Mouse (Mus musculus): Measurements from ENCODE around the gene Gm28635. TPM values are rescaled to one million over a fixed set of nuclear protein-coding genes. Genes with fewer than 3 reads are reported as not detected.

Gm28635 gene
- polyA plus RNA-seq, 1 experiment from 2014 or later: not detected

DNA sequence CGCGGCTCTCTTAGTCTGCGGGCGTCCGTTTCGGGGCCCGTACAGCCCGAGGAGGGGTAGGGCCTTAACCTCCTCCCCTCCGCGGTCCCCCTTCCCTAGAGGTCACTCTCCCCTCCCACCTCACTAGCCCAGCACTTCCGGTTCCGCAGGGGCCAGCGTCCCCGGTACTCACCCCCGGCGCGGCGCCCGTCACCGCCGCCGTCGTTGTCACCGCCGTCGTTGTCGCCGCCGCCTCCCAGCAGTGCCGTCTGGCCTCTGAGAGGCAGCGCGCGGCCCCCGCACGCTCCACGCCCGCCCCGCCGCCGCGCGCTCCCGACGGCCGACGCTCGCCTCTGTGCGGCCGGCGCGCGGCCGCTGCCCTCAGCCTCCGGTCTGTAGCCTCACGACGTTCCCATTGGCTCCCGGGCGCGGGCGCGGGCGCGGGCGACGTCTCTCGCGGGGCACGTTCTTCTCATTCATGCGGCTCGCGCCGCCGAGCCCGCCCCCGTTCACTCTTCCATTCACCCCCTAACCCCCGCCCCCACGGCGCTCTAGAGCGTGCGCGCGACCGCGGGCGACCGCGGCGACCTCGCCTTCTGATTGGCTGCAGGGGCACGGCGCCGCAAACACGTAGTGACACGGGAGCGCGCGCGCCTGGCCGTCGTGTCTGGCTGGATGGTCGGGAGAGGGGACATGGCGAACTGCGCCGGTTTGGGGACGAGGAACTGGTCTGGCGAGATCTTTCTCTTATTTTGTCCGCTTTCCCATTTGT is 37.1 kb upstream of the Gm28635 start, which contains the start of gene Zdhhc5:
TSS of gene Zdhhc5 (minus strand) at position 370 of the 751 bp plus-strand sequence.
- Histone ChIP-seq H3K27me3 (no peaks in the 10 kb centered on the region), H3K27ac (peak within 1 kb of the TSS; percentile 96), H3K9ac (peak within 1 kb of the TSS; percentile 99), H3K36me3 (peaks cover 10% of the 10 kb centered on the region), H3K9me3 (no peaks in the 10 kb centered on the region), H3K4me3 (peak within 1 kb of the TSS; percentile 93), H3K4me2 (peak within 1 kb of the TSS; percentile 68), H3K4me1 (peaks cover 13% of the 10 kb centered on the region)
- 1% methylated on average over 106 of the region's 107 CpGs for WGBS
- peak; percentile 96 for ATAC-seq (ENCODE audit: insufficient number of reproducible peaks, insufficient read depth, low FRiP score, low TSS enrichment, low read depth)

DNA sequence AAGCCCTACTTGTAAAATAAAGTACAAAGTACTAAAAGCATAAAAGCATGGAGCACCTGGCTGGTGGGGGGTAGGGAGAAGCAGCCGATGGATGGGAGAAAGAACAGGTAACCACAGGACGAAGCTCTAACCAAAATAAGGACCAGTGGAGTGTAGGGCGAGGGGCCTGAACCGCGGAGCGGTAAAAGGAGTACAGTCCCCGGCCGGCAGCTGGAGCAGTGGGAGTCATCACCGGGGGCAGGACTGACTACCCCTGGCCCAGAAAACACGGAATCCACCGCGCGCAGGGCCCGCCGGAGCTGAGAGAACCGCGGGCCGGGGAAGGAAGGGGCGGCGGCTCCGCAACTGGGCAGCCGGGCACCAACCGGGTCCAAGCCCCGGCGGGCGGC is 36.6 kb upstream of the Gm28635 start:
- H3K27ac ChIP-seq: peak overlapping the region; percentile 96
- peak overlapping the region; percentile 68 for H3K4me2 ChIP-seq
- no peak; the same call in 1 of the 2 replicates for ATAC-seq (ENCODE audit: insufficient number of reproducible peaks, insufficient read depth, low FRiP score, low TSS enrichment, low read depth)
- H3K27me3 ChIP-seq: no peaks in the 10 kb centered on the region
- H3K36me3 ChIP-seq: peaks cover 15% of the 10 kb centered on the region
- peak overlapping the region; percentile 93 for H3K4me3 ChIP-seq
- H3K9ac ChIP-seq: peak overlapping the region; percentile 99
- H3K9me3 ChIP-seq: no peaks in the 10 kb centered on the region
- peaks cover 13% of the 10 kb centered on the region for H3K4me1 ChIP-seq
- WGBS: under 1% methylated on average over 26 of the region's 26 CpGs

DNA sequence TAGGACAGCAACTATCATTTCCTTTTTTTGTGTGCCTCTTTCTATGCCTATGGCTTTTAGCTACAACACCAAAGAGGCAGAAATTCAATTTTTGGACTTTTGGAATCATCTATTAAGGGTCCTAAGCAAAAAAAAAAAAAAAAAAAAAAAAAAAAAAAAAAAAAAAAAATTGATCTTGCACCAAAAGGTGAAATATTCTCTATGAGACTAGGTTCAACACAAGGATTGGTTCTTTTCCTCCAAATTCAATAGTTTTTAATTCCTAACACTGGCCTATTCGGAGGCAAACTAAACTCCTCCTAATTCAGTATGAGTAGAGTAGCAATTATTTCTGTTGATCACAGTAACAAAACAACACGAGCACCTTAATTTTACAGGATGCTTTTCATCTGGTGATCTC is 34.1 kb upstream of the Gm28635 start:
- Histone ChIP-seq H3K4me1 (peaks cover 24% of the 10 kb centered on the region), H3K9ac (no peak overlapping the region), H3K9me3 (no peaks in the 10 kb centered on the region), H3K27ac (no peak overlapping the region), H3K4me3 (no peak overlapping the region), H3K4me2 (no peak overlapping the region), H3K27me3 (no peaks in the 10 kb centered on the region), H3K36me3 (peaks cover 37% of the 10 kb centered on the region)
- 87% methylated on average over 2 of the region's 2 CpGs for WGBS
- ATAC-seq (ENCODE audit: insufficient number of reproducible peaks, insufficient read depth, low FRiP score, low TSS enrichment, low read depth): no peak

DNA sequence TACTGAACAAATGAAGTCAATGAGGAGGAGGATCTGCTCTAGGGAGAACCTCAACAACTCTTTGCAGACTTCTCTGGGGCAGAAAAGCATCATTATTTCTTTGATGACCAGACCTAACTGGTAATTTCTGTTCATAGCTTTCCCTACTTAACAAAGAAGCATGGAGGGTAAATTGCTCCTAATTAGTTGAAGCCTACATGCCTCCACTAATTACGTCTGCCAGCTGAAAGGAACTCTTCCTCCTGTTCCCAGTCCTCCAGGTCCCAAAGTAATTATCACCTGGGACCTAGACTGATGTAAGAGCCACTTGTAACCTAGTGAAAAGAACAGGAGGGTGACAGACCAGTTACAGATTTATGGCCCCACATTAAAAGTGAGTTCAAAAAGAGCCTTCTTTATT is 29.7 kb upstream of the Gm28635 start:
- WGBS: 43% methylated on average over 1 of the region's 1 CpGs
- H3K27me3 ChIP-seq: no peaks in the 10 kb centered on the region
- H3K4me1 ChIP-seq: peaks cover 13% of the 10 kb centered on the region; the same call in 1 of the 2 replicates
- H3K9me3 ChIP-seq: no peaks in the 10 kb centered on the region
- H3K4me2 ChIP-seq: no peak overlapping the region
- H3K36me3 ChIP-seq: peaks cover 54% of the 10 kb centered on the region
- ATAC-seq (ENCODE audit: insufficient number of reproducible peaks, insufficient read depth, low FRiP score, low TSS enrichment, low read depth): no peak
- H3K27ac ChIP-seq: no peak overlapping the region
- no peak overlapping the region for H3K4me3 ChIP-seq
- H3K9ac ChIP-seq: no peak overlapping the region

DNA sequence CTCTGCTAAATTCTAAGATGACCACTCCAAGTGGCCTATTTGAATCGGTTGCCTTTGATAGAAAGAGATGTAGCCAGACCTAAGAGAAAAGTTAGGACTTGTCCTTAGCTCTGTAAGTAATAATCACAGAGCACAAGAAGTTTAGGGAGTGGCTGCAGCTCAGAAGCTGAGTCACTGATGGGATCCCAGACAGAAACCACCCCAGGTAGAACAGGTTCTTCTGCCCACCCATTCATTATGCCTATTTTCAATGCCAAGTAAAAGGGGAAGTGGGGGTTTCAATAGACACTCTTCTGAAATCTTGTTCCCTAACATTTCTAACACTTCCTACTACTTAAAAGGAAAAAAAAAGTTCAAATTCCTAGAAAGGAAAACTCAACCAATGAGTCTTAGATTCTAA is 27.5 kb upstream of the Gm28635 start:
- ATAC-seq (ENCODE audit: insufficient number of reproducible peaks, insufficient read depth, low FRiP score, low TSS enrichment, low read depth): no peak
- Histone ChIP-seq H3K36me3 (peaks cover 51% of the 10 kb centered on the region), H3K4me2 (no peak overlapping the region), H3K27me3 (no peaks in the 10 kb centered on the region), H3K9me3 (no peaks in the 10 kb centered on the region), H3K9ac (no peak overlapping the region), H3K27ac (no peak overlapping the region), H3K4me3 (no peak overlapping the region), H3K4me1 (peaks cover 11% of the 10 kb centered on the region; the same call in 1 of the 2 replicates)
- 81% methylated on average over 1 of the region's 1 CpGs for WGBS

DNA sequence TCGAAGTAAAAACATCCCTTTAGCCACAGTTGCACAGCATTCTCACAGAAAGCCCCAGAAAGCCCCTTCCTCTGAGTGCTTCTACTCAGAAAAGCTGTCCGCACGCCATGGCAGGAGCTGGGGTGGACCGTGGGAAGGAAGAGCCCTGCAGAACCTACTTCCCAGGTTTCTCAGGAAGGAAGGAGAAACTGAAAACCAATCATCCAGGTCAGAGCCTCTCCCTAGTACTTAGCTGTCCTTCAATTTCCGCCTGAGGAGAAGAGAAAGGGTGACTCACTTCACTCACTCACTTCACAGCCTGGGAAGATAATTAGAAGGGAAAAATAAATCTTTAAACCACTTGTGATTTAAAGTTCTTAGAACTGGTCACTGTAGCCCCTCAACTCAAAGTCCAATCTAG is 26.5 kb upstream of the Gm28635 start:
- 80% methylated on average over 5 of the region's 5 CpGs for WGBS
- Histone ChIP-seq H3K4me1 (peaks cover 11% of the 10 kb centered on the region; the same call in 1 of the 2 replicates), H3K4me2 (no peak overlapping the region), H3K9ac (no peak overlapping the region), H3K36me3 (peaks cover 52% of the 10 kb centered on the region), H3K27me3 (no peaks in the 10 kb centered on the region), H3K9me3 (no peaks in the 10 kb centered on the region), H3K4me3 (no peak overlapping the region), H3K27ac (no peak overlapping the region)
- no peak for ATAC-seq (ENCODE audit: insufficient number of reproducible peaks, insufficient read depth, low FRiP score, low TSS enrichment, low read depth)

DNA sequence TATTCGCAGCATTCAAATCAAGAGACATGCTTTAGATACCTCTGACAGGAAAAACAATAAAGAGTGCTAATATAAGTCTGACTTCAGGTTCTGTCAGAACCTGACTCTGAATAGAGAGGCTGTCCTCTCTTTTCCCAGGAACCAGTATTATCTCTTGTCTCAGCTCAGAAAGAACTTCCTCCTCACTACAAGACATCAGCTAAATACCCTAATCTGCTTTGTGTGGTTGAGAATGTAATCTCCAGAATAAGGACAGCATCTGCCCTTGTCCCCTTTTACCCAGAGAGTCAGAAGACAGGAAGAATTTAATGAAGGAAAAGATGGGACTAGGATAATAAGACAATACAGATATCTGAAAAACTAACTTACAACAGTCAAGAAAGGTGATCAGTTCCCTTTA is 25.7 kb upstream of the Gm28635 start:
- Histone ChIP-seq H3K4me1 (peaks cover 7% of the 10 kb centered on the region; the same call in 1 of the 2 replicates), H3K4me2 (no peak overlapping the region), H3K9me3 (no peaks in the 10 kb centered on the region), H3K36me3 (peaks cover 47% of the 10 kb centered on the region), H3K27ac (no peak overlapping the region), H3K4me3 (no peak overlapping the region), H3K27me3 (no peaks in the 10 kb centered on the region), H3K9ac (no peak overlapping the region)
- WGBS: 93% methylated on average over 1 of the region's 1 CpGs
- ATAC-seq (ENCODE audit: insufficient number of reproducible peaks, insufficient read depth, low FRiP score, low TSS enrichment, low read depth): no peak

DNA sequence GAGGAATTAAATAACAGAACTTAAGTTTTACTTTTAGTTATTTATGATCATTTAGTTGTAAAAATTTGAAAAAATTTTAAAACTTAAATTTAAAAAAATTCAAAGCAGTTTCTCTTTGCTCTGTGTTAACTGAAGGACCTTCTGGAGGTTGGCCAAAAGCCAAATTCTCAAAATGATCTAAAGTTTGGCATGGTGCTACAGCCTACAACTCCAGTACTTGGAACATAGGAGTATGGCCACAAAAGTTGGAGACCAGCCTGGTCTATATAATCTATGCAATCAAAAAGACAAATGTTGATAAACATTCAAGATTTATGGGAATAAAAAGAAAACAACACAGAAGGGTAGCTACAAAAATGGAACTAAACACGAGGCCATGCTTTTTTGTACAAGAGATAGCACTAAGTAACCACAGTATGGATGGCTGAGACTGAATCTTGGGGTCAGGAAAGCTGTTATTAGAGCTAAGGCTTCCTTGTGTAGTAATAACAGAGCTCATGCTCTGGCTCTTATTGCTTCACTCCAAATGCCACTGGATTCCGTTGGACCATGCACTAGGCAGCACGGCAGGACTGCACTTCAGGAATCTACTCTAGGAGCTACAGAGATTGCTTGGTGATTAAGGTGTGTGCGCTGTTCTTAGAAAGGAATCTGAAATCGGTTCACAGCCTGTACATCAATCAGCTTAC is 17.3 kb upstream of the Gm28635 start:
- no peaks in the 10 kb centered on the region for H3K27me3 ChIP-seq
- H3K9me3 ChIP-seq: no peaks in the 10 kb centered on the region
- no peak overlapping the region for H3K4me2 ChIP-seq
- no peaks in the 10 kb centered on the region for H3K4me1 ChIP-seq
- H3K4me3 ChIP-seq: no peak overlapping the region
- H3K27ac ChIP-seq: no peak overlapping the region
- no peak overlapping the region for H3K9ac ChIP-seq
- 89% methylated on average over 5 of the region's 5 CpGs for WGBS
- no peak for ATAC-seq (ENCODE audit: insufficient number of reproducible peaks, insufficient read depth, low FRiP score, low TSS enrichment, low read depth)
- peaks cover 70% of the 10 kb centered on the region for H3K36me3 ChIP-seq

DNA sequence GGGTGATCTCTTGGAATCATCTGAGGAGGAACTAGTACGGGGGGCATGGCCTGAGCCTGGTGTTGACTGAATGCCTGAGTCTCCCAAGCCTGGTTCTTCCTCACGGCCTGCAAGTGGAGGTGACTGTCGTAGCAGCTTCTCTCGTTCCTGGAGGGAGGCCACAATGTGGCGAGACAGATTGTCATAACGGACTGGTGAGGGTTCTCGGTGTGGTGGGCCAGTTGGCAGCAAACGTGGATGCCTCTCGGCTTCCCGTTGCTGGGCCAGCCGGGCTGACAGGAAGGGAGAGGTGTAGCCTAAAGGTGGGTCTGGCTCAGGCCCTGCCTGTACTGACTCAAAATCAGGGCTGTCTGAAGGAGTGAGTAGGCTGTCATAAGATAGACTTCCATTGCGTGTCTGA is 12.2 kb upstream of the Gm28635 start:
- WGBS: 91% methylated on average over 12 of the region's 12 CpGs
- Histone ChIP-seq H3K36me3 (peaks cover 90% of the 10 kb centered on the region), H3K9me3 (no peaks in the 10 kb centered on the region)

DNA sequence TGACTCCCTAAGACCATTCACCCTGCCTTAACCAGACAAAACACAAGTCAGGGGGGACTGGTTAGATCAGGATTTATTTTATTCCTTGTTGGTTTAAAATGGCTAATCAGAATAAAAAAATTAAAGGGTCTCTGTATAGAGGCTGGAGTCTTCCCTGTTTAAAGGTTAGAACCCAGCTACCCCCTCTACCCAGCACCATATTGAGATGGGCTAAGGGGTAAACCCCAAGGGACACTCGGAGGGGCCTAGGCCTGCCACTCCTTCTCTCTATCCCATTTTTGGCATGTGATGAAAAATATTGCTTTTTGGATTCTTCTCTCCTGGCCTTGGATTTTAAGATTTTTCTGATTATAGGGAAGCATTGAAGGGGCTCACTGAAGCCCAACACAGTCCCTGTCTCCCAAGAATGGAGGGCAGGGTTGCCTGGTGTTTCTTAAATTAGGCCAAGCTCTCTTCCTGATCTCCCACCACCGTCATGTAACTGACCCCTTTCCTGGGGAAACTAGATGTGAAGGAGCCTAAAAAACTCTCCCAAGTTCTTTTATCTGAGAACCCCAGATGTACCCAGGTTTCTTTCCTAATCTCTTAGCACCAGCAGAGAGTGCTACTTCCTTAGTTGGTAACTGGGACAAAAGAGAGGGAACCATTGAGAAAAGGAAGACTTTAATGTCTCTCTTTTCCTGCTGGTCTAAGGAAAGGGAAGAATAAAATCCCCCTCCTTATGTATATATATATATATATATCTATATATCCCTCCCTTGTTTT is 10.4 kb upstream of the Gm28635 start:
- no peak for ATAC-seq (ENCODE audit: insufficient number of reproducible peaks, insufficient read depth, low FRiP score, low TSS enrichment, low read depth)
- WGBS: 84% methylated on average over 2 of the region's 2 CpGs

More for the DNA sequence above, 12.2 kb upstream of the Gm28635 start:
- H3K9ac ChIP-seq: no peak overlapping the region
- no peak overlapping the region for H3K27ac ChIP-seq
- no peak overlapping the region for H3K4me3 ChIP-seq
- no peak for ATAC-seq (ENCODE audit: insufficient number of reproducible peaks, insufficient read depth, low FRiP score, low TSS enrichment, low read depth)
- no peaks in the 10 kb centered on the region for H3K4me1 ChIP-seq
- no peaks in the 10 kb centered on the region for H3K27me3 ChIP-seq
- no peak overlapping the region for H3K4me2 ChIP-seq

DNA sequence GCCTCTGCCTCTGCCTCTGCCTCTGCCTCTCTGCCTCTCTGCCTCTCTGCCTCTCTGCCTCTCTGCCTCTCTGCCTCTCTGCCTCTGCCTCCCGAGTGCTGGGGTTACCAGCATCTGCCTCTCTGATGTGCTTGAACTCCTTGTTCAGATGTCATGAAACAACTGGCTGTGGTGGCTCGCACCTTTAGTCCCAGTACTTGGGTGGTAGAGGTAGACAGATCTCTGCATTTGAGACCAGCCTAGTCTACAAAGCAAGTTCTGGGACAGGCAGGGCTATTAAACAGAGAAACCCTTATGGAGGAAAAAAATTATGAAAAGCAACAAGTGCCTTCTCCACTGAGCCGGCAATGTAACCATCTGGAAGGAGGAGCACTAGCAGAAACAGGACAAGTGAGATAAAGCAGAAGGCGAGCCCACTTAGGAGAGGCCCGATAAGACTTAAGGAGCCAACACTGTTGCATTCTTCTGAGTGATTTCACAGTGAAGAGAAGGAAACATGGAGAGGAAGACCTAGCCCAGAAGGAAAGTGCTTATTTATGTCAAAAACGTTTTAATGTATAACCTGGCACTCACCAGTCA is 4.9 kb upstream of the Gm28635 start:
- 84% methylated on average over 6 of the region's 6 CpGs for WGBS
- no peak for ATAC-seq (ENCODE audit: insufficient number of reproducible peaks, insufficient read depth, low FRiP score, low TSS enrichment, low read depth)
- Histone ChIP-seq H3K4me1 (peaks cover 8% of the 10 kb centered on the region), H3K4me2 (no peak overlapping the region), H3K36me3 (peaks cover 46% of the 10 kb centered on the region), H3K9ac (no peak overlapping the region), H3K9me3 (no peaks in the 10 kb centered on the region), H3K27ac (no peak overlapping the region), H3K4me3 (no peak overlapping the region), H3K27me3 (no peaks in the 10 kb centered on the region)

More for the DNA sequence above, 10.4 kb upstream of the Gm28635 start:
- Histone ChIP-seq H3K36me3 (peaks cover 87% of the 10 kb centered on the region), H3K9me3 (no peaks in the 10 kb centered on the region), H3K4me2 (no peak overlapping the region), H3K27ac (no peak overlapping the region), H3K9ac (no peak overlapping the region), H3K4me3 (no peak overlapping the region), H3K4me1 (no peaks in the 10 kb centered on the region), H3K27me3 (no peaks in the 10 kb centered on the region)

All from embryonic facial prominence, embryonic 13.5 days (tissue).